Mouse (Mus musculus) megakaryocyte progenitor cell, adult 5-6 weeks (primary cell): ENCODE measurements around the gene Fer1l5. TPM values are rescaled to one million over a fixed set of nuclear protein-coding genes. Genes with fewer than 3 reads are reported as not detected.

Experiments used
- ATAC-seq: replicated peaks from 2 replicates; pipeline ENCODE4 v1.8.0; 2016; ENCODE audit warnings: mild to moderate bottlenecking, moderate TSS enrichment, inconsistent platforms; ENCODE audit not compliant: poor library complexity
- total RNA-seq, 2 experiments: library from RNA; stranded (forward) in 1 of 2; stranded (reverse) in 1 of 2; fragments of 157-497, 149-512 nt in 1 of 2; fragments of 200-1000 nt in 1 of 2; gene quantifications; 2 replicates each; pipeline versions ENCODE4 v1.2.3 to v1.2.4; 2015 to 2017

Fer1l5 gene
- total RNA-seq, 2 experiments from 2014 or later, result 0.04 TPM; not detected in 1

DNA sequence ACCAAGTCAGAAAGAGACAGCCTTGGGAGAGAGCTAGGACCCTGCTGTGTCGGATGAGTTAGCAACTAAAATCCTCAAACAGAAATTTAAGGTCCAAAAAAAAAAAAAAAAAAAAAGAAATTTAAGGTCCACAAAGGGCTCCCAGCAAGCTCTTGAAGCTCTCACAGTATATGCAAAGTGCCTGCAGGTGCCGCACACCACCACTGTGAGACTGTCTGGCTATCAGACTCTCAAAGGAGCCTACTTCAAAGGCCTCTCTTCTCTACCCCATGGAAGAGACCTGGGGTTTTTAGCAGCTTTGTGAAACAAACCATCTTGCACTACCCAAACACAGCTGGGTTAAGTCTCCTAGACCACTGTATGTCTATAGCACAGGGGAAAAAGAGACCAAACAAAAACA, 57.4 kb downstream of the Fer1l5 start:
- ATAC-seq, result no peak

DNA sequence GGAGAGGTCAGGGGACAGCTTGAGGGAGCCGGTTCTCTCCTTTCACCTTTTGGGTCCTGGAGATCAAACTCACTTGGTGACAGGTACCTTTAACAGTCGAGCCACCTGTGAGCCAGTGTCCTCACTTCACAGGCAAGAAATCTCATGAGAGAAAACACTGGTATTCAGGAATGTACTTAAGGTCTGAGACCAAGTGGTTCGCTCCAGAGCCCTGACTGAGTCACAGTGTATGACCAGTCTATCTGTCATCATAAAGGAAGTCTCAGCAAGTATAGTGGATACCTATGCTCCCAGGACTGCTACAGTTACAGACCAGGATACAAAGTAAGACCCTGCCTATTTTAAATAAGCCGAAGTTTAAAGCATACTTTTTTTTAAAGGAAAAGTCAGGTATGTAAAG, 60.9 kb downstream of the Fer1l5 start:
- ATAC-seq, result no peak

DNA sequence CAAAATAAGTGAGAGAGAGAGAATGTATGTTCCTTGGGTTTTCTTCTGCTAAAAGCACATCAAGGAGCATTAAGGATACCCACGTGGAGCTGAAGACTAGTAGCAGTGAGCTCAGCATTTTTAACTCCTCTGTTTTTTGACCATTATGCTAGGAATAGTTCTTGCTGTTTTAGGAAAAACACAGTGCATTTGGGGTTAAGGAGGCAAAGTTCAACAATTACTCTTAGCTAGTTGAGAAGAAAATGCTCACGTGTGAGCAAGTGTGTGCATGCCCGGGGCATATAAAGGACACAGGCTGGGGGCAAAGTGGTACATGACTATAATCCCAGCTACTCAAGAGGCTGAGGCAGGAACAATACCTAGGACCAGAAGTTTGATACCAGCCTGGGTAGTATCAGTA, 61.5 kb downstream of the Fer1l5 start:
- no peak for ATAC-seq

DNA sequence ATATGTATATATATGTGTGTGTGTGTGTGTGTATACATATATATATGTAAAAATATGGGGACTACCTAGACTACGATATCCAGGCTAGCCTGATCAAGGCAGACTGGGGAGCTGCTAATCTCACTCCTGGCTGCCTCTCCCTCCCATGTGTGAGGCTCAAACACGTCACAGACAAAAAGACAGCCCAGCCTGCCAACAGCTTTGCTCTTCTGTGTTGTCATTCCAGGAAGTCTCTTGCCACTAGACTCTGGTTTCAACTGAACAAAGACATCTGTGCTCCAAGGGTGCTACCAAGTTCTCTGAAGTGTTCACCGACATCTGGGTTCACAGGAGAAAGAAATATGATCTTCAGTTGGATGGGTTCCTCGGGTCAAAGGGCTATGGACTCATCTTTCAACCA, 63.0 kb downstream of the Fer1l5 start:
- ATAC-seq, result no peak

DNA sequence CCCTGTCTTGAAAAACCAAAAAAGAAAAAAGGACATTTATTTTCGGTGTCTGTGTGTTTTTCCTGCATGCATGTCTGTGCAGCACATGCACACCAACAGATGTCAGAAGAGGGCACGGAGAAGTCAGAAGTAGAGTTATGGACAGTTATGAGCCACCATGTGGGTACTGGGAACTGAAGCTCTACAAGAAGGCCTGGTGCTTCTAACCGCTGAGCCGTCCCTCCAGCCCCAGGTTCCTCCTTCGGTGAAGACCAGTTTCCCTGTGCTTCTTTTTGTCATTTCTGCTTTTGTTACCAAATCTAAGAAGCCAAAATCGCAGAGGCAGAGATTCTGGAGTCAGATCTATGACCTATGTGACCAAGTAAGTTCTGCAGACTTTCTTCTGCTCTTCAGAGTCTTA, 64.4 kb downstream of the Fer1l5 start:
- ATAC-seq, result no peak

DNA sequence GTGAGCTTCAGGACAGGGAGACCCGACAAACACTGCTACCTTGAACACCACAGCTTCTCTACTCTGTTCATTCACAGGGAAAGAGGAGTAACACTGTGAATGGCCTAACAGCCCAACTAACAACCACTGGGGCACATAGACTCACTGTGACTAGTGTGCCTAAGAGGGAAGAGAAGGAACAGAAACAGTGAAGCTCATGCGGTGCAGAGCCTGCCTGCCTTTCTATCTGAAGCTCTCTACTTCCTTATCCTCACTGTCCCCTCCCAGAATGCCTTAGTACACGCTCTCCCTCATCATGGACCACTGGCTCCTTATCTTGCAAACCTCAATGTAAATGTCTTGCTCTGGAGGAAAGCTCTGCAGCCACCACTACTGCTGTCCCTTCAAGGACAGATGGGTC, 65.1 kb downstream of the Fer1l5 start:
- ATAC-seq, result no peak

DNA sequence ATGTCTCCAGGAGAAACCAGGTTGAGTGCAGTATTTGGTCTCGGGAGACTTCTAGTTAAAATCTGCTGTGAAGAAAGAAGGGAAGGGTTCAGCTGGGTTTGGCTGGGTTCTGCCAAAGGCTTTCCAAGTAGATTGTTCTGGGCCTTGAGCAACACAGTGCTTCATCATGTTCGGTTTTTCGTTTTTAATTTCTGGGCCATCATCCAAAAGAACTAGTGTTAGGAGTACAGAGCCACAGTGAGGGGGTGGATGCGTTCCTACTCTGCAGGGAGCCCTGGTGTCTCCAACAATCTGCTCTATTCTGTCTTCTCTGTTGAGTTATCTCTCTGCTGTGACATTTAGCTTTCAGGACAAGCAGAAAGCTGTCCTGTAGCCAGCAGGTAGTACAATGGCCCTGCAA, 69.0 kb downstream of the Fer1l5 start:
- no peak for ATAC-seq

DNA sequence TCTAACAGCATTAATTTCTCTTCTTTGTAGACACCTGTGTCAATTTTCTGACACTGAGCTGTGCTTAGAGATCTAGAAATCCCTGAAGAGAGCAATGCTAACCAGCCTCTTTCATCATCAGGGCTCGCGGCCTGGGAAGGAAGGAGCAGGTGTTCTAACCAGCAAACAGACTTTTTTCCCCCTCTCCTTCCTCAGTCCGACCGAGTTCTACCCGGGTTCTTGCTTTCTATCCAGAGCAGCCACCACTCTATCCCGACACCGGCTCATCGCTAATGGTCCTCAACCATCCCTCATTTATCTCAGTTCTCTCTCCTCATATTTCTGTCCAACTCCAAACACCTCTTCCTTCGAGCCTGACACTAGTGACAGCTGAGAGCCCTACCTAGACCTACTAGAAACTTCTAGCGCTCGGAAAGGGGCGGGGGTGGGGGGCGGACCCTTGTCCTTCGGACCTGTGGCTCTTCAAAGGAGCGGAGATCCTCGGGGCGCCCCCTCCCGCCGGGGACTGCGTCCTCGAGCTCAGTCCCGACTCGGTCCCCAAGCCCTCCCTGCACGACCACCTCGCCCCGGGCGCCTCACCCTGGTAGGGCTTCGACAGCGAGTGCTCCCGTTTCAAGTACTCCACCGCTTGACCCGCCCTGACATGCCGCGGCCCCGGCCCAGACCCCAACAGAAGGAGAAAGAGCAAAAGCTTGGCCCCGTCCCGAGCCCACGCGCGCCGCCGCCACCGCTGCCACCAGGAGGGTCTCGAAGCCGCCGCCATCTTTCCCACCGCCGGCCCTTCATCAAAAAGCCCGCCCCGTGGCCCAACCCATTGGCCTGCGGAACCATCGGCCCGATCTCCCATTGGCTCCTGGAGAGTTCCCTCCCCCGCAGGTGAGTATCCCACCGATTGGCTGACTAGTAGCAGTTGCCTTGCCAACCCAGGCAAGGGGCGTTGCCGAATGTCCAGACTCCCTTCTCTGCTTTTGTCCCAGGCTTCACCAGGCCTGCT, 72.7 kb downstream of the Fer1l5 start, which contains the start of gene Lman2l:
Lman2l (minus strand) TSS at position 801 of the 994 bp plus-strand sequence.
- ATAC-seq, result peak; percentile 100

DNA sequence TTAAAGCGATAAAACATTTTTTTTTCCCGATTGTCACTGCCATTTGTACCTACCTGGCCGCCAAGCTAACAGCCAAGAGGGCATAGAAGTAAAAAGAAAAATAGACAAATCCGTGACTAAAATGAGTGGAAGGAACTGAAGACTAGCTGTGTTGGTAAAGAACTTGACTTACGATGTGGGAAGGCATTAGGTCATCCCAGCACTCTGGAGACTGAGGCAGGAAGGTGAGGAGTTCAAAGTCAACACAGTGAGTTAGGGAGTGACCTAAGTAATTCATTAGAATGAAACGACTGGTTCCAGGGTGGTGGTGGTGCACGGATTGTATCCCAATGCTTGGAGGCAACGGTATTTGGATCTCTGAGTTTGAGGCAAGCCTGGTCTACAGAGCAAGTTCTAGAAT, 73.4 kb downstream of the Fer1l5 start:
- no peak for ATAC-seq

DNA sequence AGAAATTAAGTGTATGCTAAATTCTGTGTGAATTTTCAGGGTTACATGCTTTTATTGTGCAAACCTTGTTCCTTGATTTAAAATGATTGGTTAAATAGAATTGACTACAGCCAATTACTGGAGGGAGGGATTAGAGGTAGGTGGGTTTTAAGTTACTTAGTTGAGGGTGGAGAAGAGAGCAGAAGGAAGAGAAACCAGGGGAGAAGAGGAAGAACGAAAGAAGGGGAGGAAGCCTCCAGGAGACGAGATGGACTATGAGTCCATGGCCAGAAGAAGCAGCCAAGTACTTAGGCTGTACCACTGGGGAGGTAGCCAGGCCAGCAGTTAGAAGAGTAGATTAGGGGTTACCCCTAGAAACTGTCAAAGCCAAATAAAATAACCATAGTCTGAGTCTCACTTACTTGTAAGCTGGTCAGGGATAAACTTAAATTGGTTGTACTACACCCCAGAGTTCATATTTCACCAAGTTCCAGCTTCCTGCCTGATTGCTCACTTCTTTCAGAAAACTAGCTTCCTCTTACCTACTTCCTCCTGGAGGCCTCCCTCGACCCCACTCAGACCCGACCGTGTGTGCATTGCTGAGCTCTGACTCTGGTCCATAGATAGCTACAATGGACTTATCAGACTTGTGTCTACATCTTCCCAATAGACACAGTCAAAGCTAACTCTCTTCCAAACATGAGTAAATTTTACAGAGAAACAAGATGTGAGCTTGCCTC, 74.2 kb downstream of the Fer1l5 start:
- ATAC-seq, result peak; percentile 50

DNA sequence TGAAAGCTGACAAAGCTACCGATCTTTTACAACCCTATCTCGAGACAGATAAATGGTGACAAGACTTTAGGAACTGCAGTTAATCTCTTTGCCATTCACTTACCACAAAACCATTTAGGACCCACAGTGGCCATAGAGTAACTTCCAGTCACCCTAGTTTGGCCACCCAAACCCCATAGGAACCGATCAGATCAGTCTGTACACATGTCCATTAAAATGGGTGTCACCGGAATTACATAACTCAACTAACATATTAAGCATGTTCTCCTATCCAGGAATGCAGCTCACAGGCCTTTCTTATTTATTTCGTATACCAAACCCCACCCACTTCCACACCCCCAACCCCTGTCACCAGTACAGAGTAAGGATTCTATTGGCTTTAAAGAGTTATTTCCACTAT, 74.8 kb downstream of the Fer1l5 start:
- no peak for ATAC-seq

DNA sequence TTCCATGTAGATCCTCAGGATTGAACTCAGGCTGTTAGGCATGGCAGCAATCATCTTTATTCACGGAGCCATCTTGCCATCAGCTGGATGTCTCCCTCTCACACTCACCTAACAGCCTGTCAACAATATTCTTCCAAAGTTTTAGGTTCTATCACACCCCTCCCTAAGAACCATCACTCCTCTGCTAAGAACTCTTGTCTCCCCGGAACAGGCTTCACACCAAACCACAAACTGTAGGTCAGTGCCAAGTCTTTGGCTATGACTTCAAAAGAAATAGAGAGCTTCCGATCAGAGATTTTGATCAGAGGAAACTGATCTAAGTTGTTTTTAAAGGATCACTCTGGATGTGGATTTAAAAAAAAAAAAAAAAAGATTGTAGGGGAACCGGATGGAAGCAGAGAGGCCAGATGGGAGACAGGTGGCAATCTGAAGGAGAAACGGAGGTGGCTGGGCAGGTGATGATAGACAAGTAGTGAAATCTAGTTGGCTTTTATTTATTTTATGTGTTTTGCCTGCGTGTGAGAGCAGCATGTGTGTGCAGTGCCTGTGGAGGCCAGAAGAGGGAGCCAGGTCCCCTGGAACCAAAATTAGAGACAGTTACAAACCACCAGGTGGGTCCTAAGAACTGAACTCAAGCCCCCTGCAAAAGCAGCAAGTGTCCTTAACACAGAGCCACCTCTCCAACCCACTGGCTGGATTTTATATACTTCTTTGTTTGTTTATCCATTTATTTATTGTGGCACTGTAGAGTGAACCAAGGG, 82.1 kb downstream of the Fer1l5 start:
- peak; percentile 37; the same call in 1 of the 2 replicates for ATAC-seq

DNA sequence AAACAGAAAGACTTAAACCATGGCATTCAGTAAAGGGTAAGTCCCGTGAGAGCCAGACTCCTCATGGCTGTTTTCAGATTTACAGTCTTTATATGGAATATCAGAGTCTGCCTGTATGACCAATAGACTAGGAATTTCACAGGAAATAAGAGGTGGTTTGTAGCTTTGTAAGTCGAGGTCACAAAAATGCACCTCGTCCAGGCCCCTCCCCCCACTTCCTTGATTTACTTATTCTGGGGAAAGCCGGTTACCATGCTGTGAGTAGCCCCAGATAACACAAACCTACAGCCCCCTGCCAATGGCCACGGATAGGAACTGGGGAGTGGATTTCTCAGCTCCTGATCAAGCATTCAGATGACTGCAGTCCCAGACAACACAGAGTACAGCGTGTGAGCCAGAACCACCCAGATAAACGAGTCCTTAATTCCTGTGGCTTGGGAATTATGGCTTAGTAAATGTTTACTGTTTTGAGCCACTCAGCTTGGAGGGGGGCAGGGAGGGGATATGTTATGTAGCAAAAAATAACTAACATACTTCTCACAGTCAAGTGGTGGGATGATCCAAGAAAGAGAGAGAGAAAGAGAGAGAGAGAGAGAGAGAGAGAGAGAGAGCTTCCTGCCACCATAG, 85.4 kb downstream of the Fer1l5 start:
- ATAC-seq, result no peak

DNA sequence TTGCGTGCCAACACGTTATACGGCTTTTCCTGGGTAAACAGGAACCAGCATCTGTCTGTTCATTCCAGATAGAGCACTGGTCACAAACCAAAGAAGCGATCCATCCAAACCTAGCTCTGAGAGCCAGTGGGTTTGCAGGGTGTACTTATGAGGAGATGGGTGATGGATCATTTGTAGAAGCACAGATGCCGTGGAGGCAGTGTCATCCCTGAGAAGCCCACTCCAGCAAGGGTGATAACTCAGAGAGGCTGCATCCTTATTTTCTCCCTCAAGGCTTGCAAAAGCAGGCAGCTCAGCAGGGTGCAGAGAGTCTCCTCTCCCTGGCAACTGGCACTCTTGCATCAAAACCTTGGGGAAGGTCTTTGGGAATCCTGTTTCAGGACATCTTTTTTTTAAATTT, 86.1 kb downstream of the Fer1l5 start:
- ATAC-seq, result no peak; the same call in 1 of the 2 replicates

DNA sequence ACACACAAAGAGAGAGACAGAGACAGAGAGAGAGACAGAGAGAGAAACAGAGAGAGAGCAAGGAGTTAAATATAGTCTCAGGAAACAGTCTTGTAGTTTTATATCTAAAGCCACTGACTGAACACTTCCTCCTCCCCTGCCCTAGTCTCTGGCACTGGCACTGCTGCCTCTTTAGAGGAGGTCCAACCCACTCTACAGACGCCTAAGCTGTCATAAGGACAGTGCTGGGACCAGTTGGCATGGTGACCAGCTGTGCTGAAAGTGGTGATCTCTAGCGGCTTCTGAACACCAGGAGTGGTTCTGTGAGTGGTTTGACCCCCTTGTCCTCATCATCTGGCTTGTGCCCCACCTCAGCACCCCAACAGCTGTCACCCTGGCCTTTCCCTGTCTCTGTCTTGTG, 89.7 kb downstream of the Fer1l5 start:
- ATAC-seq, result peak; percentile 84

DNA sequence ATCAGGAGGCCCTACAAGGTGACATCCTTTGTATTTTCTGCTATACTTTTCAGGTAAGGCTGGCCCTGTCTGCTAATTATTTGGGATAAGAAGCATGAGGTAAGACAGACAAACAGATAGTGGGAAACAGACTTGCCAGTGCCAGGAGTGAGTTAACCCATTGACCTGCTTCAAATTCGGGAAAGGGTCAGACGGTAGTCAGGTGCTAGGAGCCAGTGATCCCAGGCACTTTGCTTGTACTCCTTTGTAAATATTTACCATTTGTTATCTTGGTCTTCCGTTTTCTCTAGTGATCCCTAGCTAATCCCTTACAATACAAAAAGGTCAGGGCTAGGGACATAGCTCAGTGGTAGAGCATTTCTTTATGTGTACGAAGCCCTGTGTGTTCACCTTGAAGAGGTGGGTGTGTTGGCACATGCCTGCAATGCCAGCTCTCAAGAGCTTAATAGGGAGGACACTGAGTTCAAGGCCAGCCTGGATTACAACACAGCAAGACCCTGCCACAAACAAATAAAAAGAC, 93.6 kb downstream of the Fer1l5 start:
- no peak for ATAC-seq

DNA sequence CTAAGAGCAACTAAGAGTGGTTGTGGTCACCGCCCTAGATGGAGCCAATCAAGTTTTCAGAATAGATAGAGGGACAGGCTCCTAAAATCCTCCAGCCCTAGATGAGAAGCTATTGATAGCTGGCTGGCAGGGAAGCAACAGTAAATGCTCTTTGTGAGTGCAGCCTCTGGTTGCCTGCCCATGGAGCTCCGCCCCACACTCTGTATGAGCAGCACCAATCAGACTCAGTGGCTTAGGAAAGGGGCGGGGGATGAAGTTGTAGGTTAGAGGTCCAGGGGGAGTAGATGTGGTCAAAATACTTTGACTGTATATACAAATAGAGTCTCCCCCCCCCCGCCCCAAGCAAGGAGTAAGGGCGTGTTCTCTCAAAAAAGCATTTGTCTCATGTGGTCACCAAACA, 95.4 kb downstream of the Fer1l5 start:
- ATAC-seq, result 0 out of 2 replicates have a peak, but pooled peaks have one; percentile 12

DNA sequence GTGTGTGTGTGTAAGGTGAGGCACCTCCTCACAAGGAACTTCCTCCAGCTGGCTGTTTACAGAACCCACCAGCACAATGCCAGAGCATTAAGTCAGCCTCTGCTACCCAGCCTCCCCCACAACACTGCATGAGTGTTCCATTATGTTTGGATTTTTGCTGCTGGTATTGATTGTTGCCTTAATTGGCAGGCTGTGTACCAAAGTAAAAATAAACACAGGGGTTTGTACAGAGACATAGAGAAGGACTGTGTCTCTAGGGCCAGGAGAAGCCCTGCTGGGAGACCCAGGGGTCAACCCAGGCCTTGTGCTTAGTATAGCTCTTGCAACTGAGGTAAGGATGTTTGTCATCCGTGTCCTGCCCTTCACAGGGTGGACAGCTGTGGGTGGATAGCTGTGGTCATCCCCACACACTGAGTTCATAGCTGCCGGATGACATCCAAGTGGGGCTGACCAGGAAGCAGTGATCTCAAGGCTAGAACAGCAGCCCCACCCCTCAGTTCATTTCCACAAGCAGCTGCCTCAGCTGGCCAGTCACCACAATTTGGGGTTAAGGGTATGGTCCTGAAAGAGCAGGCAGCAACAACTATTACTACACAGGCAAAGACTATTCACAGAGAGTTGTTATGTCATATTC, 97.8 kb downstream of the Fer1l5 start:
- ATAC-seq, result no peak

DNA sequence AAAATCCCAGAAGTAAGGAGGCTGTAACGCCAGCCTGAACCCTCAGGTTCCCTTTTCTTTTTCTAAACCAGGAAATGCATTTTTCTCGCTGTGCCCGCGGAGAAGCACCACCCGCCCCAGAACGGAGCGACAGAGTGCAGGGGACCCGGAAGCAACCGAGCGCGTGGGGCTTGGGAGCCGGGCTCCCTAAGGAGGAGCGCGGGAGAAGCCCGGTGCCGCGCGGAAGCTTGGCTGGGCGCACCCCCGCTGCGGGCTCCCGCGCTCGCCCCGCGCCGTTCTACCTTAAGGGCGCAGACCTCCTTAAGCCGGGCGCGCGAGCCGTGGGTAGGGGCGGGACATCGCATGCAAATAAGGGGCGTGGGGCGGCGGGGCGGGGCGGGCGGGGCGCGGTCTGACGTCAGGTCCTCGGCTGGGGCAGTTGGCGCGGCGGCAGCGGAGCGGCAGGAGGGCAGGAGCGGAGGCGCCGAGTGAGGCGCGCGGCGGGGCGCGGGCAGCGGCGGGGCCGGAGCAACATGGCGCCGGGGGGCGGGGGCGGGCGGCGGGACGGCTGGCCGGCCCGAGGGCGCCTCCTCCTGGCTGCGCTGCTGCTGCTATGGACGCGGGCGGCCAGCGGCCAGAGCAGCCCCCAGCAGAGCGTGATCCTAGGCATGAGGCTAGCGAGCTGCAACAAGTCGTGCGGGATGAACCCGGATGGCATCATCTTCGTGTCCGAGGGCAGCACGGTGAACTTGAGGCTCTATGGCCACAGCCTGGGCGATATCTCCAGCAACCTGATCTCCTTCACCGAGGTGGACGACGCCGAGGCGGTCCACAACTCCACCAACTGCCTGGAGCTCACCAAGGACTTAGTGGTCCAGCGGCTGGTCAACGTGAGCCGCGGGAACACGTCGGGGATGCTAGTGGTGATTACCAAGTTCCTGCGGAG, 99.4 kb downstream of the Fer1l5 start, which contains the start of gene Cnnm4:
Cnnm4 (plus strand) TSS at position 440 of the 925 bp plus-strand sequence.
- peak; percentile 69 for ATAC-seq
